Mouse (Mus musculus) embryonic fibroblast, embryonic 13.5 days (primary cell): ENCODE data around the gene Brk1. TPM values are rescaled to one million over a fixed set of nuclear protein-coding genes. Genes with fewer than 3 reads are reported as not detected.

Source experiments
- H3K27ac ChIP-seq: 2 replicates; pipeline ENCODE4 v1.5.1; 2012; ENCODE audit warnings: low read length, control low read depth, inconsistent platforms; ENCODE audit not compliant: insufficient read depth
- H3K4me1 ChIP-seq: 2 replicates; pipeline ENCODE4 v1.6.1; 2011; ENCODE audit warnings: low read length; ENCODE audit not compliant: control insufficient read depth, insufficient read depth
- H3K4me3 ChIP-seq: 2 replicates; pipeline ENCODE4 v1.5.1; 2011; ENCODE audit warnings: mild to moderate bottlenecking, control low read depth, low read length; ENCODE audit not compliant: insufficient read depth
- CTCF ChIP-seq: IDR thresholded peaks from 2 replicates; pipeline ENCODE4 v1.5.1; 2011; ENCODE audit warnings: mild to moderate bottlenecking, control low read depth, low read length, moderate library complexity, borderline replicate concordance; ENCODE audit not compliant: insufficient read depth
- POLR2A ChIP-seq: IDR thresholded peaks from 2 replicates; pipeline ENCODE4 v1.6.1; 2011; ENCODE audit warnings: low read depth, mild to moderate bottlenecking, control low read depth, low read length, moderate library complexity
- polyA plus RNA-seq: library from polyadenylated mRNA; stranded (reverse); fragments of >200 nt; gene quantifications from 2 replicates; pipeline ENCODE4 v1.2.4, GENCODE M21; 2011; ENCODE audit warnings: low read depth; ENCODE audit not compliant: missing spikeins, insufficient read length

The Brk1 gene
- polyA plus RNA-seq, 1 experiment: 173 TPM

- TF ChIP-seq POLR2A (no peak), CTCF (no peak)
- Histone ChIP-seq H3K4me1 (no peaks in the 10 kb centered on the region), H3K27ac (no peak overlapping the region), H3K4me3 (no peak overlapping the region)
Observed at GRCm38 (mm10) chr6:113615489-113615888, 10.9 kb downstream of the Brk1 start.

GRCm38 (mm10) chr6:113623386-113623785, 18.8 kb downstream of the Brk1 start:
- Histone ChIP-seq H3K27ac (peak overlapping the region; percentile 41), H3K4me1 (0 out of 2 replicates have a peak, but pooled peaks cover 4% of the 10 kb centered on the region), H3K4me3 (peak overlapping the region; percentile 32)
- no peak for TF ChIP-seq POLR2A

GRCm38 (mm10) chr6:113623941-113624751, 19.6 kb downstream of the Brk1 start, which contains the start of gene Vhl:
Gene Vhl (plus strand): TSS chr6:113623959.
- H3K4me3 ChIP-seq: peak within 1 kb of the TSS; percentile 72
- H3K4me1 ChIP-seq: 0 out of 2 replicates have a peak, but pooled peaks cover 4% of the 10 kb centered on the region
- TF ChIP-seq POLR2A (peak; percentile 81), CTCF (no peak)
- peak within 1 kb of the TSS; percentile 66 for H3K27ac ChIP-seq

GRCm38 (mm10) chr6:113624989-113625770, 20.6 kb downstream of the Brk1 start:
- TF ChIP-seq CTCF (no peak), POLR2A (no peak)
- no peak overlapping the region for H3K27ac ChIP-seq
- 0 out of 2 replicates have a peak, but pooled peaks cover 4% of the 10 kb centered on the region for H3K4me1 ChIP-seq
- peak overlapping the region; percentile 72 for H3K4me3 ChIP-seq

GRCm38 (mm10) chr6:113630322-113630721, 25.8 kb downstream of the Brk1 start:
- TF ChIP-seq CTCF (no peak), POLR2A (no peak)
- Histone ChIP-seq H3K27ac (no peak overlapping the region), H3K4me1 (0 out of 2 replicates have a peak, but pooled peaks cover 4% of the 10 kb centered on the region), H3K4me3 (no peak overlapping the region)

- H3K27ac ChIP-seq: no peak overlapping the region
- no peak overlapping the region for H3K4me3 ChIP-seq
- H3K4me1 ChIP-seq: no peaks in the 10 kb centered on the region
- TF ChIP-seq POLR2A (no peak), CTCF (no peak)
Observed at GRCm38 (mm10) chr6:113632863-113633262, 28.3 kb downstream of the Brk1 start.

GRCm38 (mm10) chr6:113638302-113639040, 33.9 kb downstream of the Brk1 start, which contains the start of gene Irak2:
Gene Irak2 (plus strand): TSS chr6:113638467.
- H3K4me3 ChIP-seq: peak within 1 kb of the TSS; percentile 49
- no peak within 1 kb of the TSS for H3K27ac ChIP-seq
- TF ChIP-seq CTCF (peak; percentile 93), POLR2A (peak; percentile 97)
- H3K4me1 ChIP-seq: no peaks in the 10 kb centered on the region

- no peak overlapping the region for H3K4me3 ChIP-seq
- H3K27ac ChIP-seq: no peak overlapping the region
- H3K4me1 ChIP-seq: no peaks in the 10 kb centered on the region
- no peak for TF ChIP-seq POLR2A
- TF ChIP-seq CTCF: no peak
Observed at GRCm38 (mm10) chr6:113639201-113639600, 34.6 kb downstream of the Brk1 start.

GRCm38 (mm10) chr6:113642605-113643004, 38.0 kb downstream of the Brk1 start:
- Histone ChIP-seq H3K27ac (no peak overlapping the region), H3K4me3 (no peak overlapping the region), H3K4me1 (no peaks in the 10 kb centered on the region)
- TF ChIP-seq POLR2A (no peak), CTCF (no peak)

GRCm38 (mm10) chr6:113643021-113643420, 38.4 kb downstream of the Brk1 start:
- no peak overlapping the region for H3K4me3 ChIP-seq
- no peak overlapping the region for H3K27ac ChIP-seq
- TF ChIP-seq CTCF (no peak), POLR2A (no peak)
- H3K4me1 ChIP-seq: no peaks in the 10 kb centered on the region
